Mouse (Mus musculus) telencephalon, adult 2 months (tissue): ENCODE data around the gene Nps.

ENCODE experiments used
- DNase-seq: peaks from one replicate; pipeline ENCODE4 v3.0.0-alpha.2; 2011; ENCODE audit warnings: low read depth, low spot score

The Nps gene

DNA sequence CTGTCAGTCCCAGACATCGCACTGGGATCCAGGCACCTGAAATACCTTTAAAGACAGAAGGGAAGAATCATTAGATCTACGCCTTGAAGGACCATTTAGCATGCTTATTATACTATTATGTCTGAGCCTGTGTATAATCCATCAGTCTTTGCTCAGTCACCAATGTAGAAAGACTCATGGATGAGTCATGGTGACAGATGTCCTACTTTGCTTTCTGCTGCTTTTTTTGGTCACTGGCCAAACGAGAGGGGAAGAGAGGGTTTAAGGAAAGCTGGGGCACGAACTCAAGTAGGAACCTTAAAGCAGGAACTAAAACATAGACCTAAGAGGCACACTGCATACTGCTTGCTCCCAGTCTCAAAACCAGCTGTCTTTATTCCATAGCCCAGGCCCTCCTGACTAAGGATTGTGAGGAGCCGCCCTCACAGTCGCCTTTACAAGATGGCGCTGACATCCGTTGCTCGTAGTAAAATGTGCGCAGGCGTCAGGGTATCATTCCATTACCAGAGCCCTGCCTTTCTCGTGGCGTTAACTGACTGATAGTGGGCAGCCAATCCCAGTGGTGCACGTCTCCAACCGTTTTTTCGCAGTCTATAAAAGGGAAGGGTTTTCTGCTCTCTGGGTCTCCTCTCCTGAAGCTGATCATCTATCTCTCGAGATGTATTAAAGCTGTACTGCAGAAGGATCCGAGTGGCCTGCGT is at the start of gene Nps:
Gene Nps (plus strand): TSS at position 651 of the 701 bp plus-strand sequence.
- DNase-seq: peak; percentile 4

DNA sequence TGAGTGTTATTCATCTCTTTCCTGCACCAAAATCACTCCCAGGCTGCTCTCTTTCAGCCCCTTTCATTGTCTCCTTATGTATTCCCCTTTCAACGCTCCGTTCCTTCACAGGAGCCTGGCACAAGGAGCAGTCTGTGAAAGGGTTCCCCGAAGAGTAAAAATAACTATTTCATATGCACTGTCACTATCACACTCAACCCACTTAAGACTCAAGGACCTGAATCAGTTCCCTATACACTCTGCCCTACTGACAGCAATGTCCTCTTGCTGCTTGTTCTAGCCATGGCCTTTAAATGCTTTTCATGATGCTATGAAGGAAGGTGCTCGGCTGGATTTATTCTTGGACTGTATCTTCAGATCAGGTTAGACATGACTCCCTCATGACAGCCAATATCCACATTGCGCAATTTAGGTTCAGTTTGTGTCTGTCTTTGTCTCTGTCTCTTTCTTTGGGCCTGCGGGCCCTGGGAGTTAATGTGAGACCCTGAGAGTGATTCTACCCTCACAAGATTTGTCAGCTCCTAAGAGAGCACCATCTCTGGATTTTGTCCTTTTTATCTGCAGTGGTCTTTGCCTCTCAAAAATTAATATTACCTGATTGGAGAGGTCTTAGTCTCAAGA is 49.4 kb upstream of the Nps start:
- no peak for DNase-seq

DNA sequence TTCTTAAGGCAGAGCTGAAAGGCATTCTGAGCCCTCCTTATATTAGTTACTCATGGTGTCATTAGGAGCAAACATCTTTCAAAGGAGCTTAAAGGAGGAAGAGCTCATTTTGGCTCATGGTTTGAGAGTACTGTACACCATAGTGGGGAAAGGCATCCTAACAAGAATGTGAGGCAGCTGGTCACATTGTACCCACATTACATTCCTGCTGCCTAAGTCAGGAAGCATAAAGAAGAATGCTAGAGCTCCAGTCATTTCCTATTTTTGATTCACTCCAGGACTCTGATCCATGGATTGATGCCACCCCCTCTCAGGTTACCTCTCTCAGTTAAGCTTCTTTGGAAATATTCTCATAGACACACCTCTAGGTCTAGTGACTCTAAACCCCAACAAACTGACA is 48.2 kb upstream of the Nps start:
- no peak for DNase-seq

DNA sequence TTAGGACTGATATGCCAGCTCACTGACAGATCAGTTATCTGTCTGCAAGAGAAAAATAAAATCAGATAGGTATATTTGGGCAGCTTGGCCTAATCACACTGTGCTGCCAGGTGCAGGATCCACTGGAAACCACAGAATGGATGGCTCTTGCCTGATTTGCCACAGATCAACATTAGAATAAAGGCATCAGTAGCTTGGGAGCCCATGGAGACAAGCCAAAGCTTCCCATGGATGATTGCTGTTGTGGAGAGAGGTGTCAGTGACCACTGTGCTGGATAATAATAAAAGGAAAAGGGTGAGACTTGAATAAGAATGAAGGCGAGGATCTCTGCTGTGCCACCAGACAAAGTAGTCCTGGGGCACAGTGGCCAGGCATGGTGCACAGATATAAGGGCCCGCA is 47.7 kb upstream of the Nps start:
- no peak for DNase-seq

DNA sequence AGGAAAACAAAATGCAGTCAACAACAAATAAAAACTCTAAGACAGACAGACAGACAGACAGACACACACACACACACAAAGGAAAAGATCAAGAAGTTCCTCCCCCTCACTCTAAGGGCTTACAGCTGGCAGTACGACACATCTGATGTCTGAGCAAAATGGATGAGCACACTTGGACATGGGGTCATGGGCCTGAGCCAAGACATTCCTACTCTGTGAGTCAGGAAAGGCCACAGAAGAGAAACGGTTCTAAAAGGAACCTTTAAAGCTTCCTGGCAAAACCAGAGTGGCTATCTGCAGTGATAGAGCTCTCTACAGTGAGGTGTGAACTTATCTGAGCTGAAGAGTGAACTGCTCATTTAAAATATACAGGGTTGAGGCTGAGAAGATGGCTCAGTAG is 46.0 kb upstream of the Nps start:
- no peak for DNase-seq

DNA sequence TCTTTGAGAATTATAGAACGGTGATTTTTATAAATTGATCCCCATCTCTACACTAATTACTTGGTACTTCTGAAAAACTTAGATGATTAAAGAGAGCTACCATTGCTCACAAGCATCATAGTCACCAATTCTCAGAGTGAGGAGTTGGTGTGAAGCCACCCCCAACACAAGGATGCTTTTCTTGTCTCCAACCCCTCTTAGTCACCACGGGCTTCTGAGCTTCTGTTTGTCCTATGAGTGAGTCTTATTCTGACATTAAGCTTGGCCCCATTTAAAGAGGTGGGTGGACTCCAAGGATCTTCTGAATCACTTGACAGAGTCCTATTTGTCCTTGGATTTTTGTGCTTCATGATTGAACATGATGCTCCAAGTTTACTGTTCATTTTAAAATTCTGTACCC is 37.0 kb upstream of the Nps start:
- no peak for DNase-seq

DNA sequence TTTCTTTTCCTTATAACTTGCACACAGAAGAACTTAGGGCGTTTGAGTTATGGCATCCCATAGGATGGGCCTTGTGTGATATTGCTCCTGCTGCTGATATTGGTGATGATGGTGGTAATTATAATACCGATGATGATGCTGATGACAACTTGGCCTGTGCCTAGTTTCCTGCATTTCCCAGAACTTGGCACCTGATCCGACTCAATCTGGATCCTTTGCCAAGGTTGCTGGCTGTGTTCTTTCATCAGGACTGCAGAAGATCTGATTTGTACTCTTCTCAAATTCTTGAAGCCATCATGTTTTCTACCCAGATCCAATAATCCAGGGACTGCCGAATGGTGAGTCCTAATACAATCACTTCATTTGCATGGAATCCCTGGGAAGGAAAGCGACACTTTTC is 32.5 kb upstream of the Nps start:
- no peak for DNase-seq

DNA sequence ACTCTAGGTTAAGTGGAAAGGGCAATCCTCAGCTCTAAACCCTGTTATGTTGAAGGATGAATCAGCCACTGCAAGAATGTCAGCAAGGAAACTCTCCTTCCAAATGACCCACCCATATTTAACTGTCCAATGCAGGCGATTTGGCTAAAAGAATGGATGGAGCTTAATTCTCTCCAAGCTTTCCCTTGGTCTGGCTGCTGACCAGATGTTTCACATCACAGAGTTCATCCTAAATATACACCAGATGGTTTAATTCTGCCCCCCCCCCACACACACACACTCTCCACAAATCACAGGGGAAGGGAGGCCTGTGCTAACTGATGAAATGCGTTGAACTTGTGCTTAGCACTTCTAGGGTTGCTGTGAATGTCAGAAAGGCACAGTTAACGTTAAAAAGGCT is 21.4 kb upstream of the Nps start:
- no peak for DNase-seq

DNA sequence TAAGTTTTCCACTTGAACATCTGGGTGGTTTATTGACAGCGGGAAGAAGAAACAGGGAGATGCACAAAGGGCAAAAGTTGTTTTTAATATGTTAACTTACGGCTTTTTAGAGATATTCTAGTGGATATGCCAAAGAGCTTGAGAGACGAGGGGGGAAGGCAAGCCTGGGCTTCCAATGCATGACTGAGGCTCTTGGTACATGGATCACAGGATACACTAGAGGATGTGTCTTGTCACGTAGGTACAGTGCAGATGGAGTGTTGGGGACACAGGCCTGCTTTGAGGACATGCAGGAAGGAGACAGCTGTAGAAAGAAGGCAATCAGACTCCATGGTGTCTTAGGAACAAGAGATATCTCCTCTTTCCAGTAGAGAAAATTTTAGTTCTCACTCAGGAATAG is 19.1 kb upstream of the Nps start:
- no peak for DNase-seq

DNA sequence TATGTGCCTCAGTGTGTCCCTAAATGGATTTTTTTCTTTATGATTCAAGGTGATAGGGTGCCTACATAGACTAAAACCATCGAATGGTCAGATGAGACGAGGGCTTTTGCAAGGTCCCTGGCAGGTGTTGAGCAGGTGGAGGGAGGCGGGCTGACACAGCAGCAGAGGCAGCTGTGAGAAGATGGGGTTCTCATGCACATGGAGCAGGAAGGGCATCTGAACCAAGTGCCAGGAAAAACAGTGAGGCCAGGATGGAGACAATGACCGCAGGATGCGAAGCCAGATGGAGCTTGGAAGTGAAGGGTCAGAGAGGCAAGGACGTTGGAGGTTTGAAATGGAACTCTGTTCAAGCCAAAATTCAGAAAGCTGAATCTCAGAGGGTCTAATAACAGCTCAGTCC is 18.5 kb upstream of the Nps start:
- no peak for DNase-seq

DNA sequence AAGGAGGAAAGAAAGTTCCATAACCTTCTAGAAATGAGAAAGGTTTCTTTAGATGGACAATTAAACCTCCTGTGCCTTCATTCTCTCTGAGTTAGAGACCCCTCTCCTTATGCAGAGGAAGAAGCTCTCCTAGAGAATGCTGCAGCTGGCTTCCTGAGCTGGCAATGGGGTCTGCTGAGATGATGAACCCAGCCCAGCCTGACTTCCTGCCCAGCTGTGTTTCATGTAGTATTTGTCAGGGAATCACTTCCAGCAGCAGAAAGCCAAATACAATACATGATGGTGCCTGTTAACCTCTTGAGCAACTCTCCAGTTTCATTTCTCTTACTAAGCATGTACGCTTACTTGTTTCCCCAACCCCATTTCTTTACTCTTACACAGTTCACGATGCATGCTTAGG is 17.9 kb upstream of the Nps start:
- no peak for DNase-seq

DNA sequence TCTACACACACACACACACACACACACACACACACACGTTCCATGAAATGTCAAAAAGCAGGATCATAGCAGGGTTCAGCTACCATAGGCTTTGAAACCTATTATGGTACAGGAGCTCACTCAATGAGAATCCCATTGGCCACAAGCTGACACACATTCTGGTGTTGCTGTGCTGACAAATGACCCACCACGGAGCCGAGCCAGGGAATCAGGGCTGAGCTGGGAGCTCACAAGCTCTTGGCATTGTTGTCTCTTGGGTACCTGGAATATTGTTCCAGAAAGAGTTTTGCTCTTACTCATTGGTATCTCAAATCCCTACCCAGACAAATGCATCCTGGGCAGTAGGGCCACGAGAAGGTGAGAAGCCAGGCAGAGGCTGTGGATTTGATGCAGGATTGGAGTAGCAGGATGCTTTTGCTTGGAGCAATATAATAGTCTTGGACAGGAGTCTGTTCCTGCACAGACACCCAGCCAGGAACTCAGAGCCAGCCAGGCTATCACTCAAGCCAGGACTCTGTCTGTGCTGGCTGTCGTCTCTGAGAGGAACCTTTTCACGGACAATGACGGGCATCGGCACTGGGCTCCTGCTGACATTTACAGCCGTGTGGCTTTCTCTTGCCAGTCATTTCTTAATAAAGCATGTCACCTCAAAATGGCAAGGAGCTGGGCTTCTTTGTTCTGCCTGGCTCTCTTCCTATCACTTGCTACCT is 14.2 kb upstream of the Nps start:
- DNase-seq: no peak

DNA sequence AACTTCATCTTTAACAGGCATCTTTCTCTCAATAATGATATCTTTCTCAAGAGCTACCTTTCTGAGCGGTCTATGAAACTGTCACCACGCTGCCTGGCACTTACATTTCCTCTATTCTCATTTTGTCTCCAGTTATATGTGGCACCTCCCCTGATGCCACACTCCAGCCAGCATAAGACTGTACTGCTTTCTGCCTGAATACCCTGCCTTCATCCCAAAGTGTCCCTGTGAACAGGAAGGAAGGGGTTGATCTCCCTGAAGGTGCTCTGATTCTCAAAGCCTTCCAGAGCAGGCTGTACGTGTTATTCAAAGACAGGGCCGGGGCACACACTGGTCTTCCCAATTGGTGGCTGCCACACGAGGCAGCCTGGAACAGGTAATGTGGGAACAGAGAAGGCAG is 12.1 kb upstream of the Nps start:
- no peak for DNase-seq

DNA sequence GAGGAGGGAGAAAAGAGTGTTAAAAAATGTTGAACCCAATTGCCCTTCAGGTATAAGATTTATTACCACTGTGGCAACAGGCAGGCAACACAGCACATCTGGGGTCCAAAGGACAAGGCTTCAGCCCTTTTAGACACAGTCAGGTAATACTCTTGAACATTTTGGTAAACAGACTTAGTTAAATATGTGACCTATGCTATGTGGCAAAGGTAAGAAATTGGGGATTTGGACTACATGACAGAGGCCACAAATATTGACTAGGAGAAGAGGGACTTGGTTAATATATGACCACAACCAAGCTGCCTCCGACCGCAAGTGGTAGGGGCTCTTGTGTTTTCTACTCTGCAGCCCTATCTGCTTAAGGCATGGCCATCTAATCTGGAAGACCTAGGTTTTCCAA is 5.3 kb upstream of the Nps start:
- DNase-seq: no peak

DNA sequence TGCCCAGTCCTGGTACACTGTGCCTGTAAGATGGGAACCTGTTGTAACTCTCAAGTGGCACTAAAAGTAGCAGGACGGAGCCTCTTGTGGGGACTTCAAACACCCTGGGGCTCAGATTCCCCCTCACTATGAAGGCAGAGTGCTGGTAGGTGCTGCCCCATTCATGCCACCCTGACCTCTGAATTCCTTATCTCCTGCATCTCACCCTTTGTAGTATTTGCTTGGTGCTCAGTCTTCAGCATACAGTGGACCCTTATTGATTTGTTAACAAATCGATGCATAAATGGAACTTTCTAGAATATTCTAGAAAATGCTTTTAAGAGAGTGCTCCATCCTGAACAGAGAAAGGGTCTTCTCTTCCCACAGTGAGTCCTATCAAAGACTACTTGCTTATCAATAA is 4.1 kb upstream of the Nps start:
- no peak for DNase-seq

DNA sequence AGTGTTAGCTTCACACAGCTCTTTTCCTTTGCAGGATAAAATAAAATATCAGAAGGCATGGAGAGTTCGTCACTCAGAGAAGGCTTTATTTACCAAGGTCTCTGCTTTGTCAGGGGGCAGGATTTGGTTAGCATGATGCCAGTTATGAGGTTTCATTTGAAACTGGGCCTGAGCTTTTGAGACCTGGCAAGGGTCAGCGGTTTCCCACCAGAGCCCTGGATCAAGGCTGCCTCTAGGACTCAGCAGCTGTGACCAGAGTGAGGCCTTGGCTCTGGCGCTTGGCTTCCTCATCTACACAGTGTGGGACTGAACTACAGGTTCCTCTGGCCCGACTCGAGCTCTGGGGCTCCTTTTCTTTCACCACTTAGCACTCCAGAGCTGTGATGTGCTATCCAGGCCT is 12.5 kb downstream of the Nps start:
- DNase-seq: no peak

DNA sequence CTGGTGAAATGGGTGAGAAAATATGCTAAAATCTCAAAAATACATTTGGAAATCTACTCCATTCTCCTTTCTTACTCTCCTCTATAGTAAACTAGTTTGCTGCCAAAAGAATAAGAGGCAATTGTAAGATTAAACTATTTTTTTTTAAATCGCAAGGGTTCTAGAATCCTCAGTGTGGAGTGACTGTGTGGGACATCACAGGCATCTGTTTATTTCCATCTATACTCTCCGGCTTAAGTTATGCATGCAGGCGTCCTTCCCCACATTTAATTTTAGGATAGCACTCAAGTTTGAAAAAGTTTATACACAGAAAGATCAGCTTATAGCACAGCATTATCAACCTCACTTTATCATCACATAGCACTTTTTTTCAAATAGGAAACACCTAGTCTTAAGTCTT is 24.7 kb downstream of the Nps start:
- DNase-seq: peak; percentile 26

DNA sequence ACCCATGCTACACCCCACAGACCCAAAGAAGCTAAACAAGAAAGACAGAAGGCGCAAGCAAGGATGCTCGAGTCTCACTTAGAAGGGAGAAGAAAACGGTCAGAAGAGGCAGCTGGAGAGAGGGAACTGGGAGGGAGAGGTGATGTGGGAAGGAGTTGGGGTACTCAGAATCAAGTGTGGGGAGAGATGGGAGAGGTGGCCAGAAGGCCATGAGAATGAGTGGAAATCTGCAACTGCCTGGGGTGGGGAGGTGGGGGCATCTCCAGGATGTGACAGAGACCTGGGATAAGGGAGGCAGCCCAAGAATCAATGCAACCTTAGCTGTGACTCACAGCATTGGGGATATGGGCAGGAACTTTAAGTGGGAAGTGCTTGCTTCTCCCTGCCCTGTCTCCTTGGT is 31.5 kb downstream of the Nps start:
- no peak for DNase-seq

DNA sequence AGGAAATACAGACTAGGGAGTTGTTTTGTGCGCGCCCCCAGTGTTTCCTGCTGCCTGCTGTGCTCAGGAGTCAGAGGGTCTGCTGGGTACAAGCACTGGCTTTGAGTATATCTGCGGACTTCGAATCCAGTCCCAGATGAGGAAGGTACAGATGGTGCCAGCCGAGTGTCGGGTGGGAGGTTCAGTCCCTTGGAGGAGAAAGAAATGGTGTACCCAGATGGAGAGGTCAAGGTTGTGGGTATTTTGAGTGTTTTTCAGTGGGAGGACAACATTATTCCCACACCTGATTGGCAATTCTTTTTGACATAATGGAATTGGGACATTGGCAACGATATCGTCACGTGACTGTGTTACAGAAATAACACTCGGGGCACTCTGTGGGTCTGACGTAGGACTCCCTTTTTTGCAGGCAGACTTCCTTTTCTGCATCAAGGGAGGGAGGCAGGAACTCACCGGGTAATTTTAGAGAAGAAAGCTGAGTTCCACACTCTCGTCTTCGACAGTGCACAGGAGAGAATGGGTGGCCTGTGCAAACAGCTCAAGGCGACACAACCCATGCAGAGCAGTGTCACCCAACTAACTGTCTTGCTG is 33.2 kb downstream of the Nps start:
- DNase-seq: peak; percentile 15

DNA sequence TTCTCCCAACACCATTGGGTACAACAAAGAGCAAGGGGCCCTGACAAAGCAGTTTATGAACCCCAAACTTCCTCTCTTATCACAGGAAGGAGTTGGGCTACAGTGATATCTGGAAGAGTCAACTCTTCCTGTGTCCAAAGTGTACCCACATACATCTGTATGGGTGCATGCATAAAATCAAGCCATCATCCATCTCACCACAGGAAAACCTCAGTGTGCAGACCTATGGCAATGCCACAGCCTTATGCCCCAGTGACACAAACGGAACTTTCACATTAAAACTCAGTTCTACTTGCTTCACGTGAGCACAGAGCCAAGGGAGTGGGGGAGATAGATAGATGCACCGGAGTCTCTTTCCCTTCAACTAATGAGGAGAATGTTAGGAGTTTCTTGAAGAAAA is 36.0 kb downstream of the Nps start:
- no peak for DNase-seq

DNA sequence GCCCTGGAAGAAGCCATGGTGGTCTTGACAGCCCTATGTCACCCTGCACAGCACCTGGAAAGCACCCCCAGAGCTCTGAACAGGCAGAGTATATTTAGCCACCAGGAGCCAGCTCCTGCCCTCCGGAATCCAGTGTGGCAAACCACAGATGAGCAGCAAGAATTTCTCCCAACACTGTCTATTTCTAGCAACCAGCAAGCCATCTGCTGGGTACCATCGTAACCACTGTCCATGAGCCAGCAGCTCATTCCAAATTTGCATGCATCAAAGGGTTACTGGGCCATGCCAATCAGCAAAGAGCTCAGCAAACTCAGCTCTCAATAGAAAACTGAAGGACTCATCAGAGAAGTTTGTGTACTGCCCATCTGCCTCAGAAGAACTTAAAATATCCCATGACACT is 46.0 kb downstream of the Nps start:
- peak; percentile 6 for DNase-seq
